Mouse (Mus musculus) ES-Bruce4 (cell line): ENCODE data around the gene Slc27a2. TPM values are rescaled to one million over a fixed set of nuclear protein-coding genes. Genes with fewer than 3 reads are reported as not detected.
A peak's percentile ranks its signal among the peaks of the same experiment; 100 is the strongest.

Experiments used
- H3K27ac ChIP-seq: 2 replicates; pipeline ENCODE4 v1.5.1; 2012; ENCODE audit warnings: low read length, inconsistent platforms; ENCODE audit not compliant: insufficient read depth
- H3K27me3 ChIP-seq: 2 replicates; pipeline ENCODE4 v1.6.1; 2012; ENCODE audit warnings: mild to moderate bottlenecking, low read length, inconsistent platforms; ENCODE audit not compliant: control insufficient read depth, poor library complexity, insufficient read depth, severe bottlenecking
- H3K36me3 ChIP-seq: 2 replicates; pipeline ENCODE4 v1.6.1; 2012; ENCODE audit warnings: inconsistent platforms, mild to moderate bottlenecking, low read length, moderate library complexity; ENCODE audit not compliant: control insufficient read depth, poor library complexity, insufficient read depth, severe bottlenecking
- H3K4me1 ChIP-seq: one replicate; pipeline ENCODE4 v1.8.1; 2011; ENCODE audit warnings: low read length; ENCODE audit not compliant: control insufficient read depth, insufficient read depth
- H3K4me3 ChIP-seq: 2 replicates; pipeline ENCODE4 v1.5.1; 2011; ENCODE audit warnings: low read depth, mild to moderate bottlenecking, low read length
- H3K9ac ChIP-seq: 2 replicates; pipeline ENCODE4 v1.6.1; 2012; ENCODE audit warnings: low read depth, mild to moderate bottlenecking, inconsistent platforms; ENCODE audit not compliant: poor library complexity, severe bottlenecking
- H3K9me3 ChIP-seq: replicated peaks from 2 replicates; pipeline ENCODE4 v1.6.1; 2012; ENCODE audit warnings: mild to moderate bottlenecking, low read length, inconsistent platforms; ENCODE audit not compliant: control insufficient read depth, poor library complexity, insufficient read depth, severe bottlenecking
- CTCF ChIP-seq: IDR thresholded peaks from one replicate; pipeline ENCODE4 v1.8.1; 2011; ENCODE audit warnings: low read depth, low read length
- EP300 ChIP-seq: IDR thresholded peaks from 2 replicates; pipeline ENCODE4 v1.6.1; 2011; ENCODE audit warnings: low read depth, low read length; ENCODE audit not compliant: insufficient read depth
- POLR2A ChIP-seq: IDR thresholded peaks from one replicate; pipeline ENCODE4 v1.8.1; 2011; ENCODE audit warnings: low read length; ENCODE audit not compliant: insufficient read depth
- polyA plus RNA-seq: library from polyadenylated mRNA; stranded (reverse); fragments of >200 nt; gene quantifications from 2 replicates; pipeline ENCODE4 v1.2.4, GENCODE M21; 2011; ENCODE audit warnings: low read depth; ENCODE audit not compliant: missing spikeins, insufficient read depth, insufficient read length

Slc27a2 gene
- polyA plus RNA-seq, 1 experiment = 9.7 TPM

- H3K27ac ChIP-seq = no peak overlapping the region
- no peaks in the 10 kb centered on the region for H3K27me3 ChIP-seq
- H3K9me3 ChIP-seq = no peaks in the 10 kb centered on the region
- no peak for TF ChIP-seq CTCF
- TF ChIP-seq POLR2A = no peak
- TF ChIP-seq EP300 = no peak
- H3K4me1 ChIP-seq = peaks cover 2% of the 10 kb centered on the region
- no peaks in the 10 kb centered on the region for H3K36me3 ChIP-seq
- no peak overlapping the region for H3K4me3 ChIP-seq
- H3K9ac ChIP-seq = no peak overlapping the region
Measured at GRCm38 (mm10) chr2:126615355-126615754, 63.1 kb downstream of the Slc27a2 start.

DNA sequence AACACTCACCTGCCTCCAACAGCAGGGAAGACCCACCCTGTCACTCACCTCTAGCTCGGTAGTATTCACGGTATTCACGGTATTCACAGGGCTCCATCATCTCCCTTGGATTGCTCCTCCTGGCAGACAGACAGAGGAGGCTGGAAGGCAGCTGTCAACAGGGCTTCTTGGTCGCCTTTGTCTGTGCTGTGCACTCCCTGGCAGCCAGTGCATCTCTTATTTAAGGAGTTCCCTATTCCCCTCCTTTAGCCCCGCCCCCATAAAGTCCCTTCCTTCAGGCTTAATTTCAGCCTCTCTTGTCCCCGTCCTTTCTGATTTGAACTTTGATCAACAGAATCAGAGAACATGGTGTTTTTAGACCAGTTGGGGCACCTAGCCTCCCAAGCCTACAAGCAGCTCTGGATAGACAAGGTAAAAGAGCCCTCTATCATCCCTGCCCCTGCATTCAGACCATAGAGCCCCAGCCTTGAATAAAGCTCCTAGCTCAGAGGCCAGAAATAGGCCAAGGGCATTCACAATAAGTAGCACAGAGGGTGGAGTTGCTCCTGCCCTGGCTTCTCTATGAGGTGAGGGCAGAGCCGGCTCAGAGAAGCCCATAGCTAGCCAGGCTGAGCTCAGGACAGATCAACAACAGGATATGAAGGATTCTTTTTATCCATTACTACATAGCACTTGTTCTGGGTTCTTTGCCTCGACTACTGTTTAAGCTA is 66.4 kb downstream of the Slc27a2 start:
- TF ChIP-seq POLR2A (no peak), CTCF (no peak), EP300 (no peak)
- H3K27ac ChIP-seq = no peak overlapping the region

DNA sequence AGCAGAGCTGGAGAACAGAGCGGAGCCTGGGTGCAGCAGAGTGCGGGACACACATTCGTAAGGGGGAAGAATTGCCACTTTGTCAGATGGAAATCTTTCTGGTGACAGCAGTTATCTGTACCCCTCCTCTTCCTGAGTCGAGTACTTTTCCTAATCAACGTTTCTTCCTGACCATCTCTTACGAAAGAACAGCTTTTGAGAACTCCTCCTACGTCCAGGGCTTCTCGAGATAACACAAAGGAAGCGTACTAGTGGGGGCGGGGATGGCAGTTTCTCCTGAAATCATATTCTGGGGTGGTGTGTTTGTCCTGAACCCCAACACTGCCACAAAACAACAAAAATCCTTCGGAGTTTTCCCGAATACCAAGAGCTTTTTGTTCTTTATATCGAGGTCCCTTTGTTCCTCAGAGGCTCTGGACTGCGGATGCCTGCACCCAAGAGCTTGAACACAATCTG is 67.1 kb downstream of the Slc27a2 start, which contains the start of gene Hdc:
Gene Hdc, minus strand, starts transcription at position 51 of the 456 bp plus-strand sequence.
- Histone ChIP-seq H3K4me1 (peaks cover 2% of the 10 kb centered on the region), H3K36me3 (no peaks in the 10 kb centered on the region), H3K27me3 (no peaks in the 10 kb centered on the region), H3K27ac (no peak within 1 kb of the TSS), H3K9me3 (no peaks in the 10 kb centered on the region), H3K4me3 (no peak within 1 kb of the TSS), H3K9ac (peak within 1 kb of the TSS; percentile 30; the same call in 1 of the 2 replicates)
- TF ChIP-seq CTCF = no peak
- no peak for TF ChIP-seq POLR2A
- no peak for TF ChIP-seq EP300

More for the DNA sequence above, 66.4 kb downstream of the Slc27a2 start:
- no peaks in the 10 kb centered on the region for H3K9me3 ChIP-seq
- no peak overlapping the region for H3K9ac ChIP-seq
- peaks cover 2% of the 10 kb centered on the region for H3K4me1 ChIP-seq
- H3K4me3 ChIP-seq = no peak overlapping the region
- no peaks in the 10 kb centered on the region for H3K27me3 ChIP-seq
- H3K36me3 ChIP-seq = no peaks in the 10 kb centered on the region

DNA sequence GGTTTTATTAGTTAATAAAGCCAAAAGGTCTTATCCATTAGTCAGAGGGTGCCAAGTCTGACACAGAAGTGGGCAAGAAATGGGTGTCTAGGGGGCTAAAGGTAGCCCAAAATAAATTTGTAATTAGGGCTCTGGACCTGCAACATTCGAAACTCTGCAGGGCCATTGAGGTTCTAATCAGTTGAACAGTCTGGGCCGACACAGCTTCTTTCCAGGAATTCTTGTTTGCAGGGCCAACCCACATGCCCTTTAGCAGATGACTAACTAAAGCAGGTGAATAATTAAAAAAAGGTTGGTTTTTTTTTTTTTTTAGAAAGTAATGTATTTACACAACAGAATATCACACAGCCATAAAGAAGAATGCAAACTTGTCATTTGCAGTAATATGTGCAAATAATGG is 70.2 kb downstream of the Slc27a2 start:
- Histone ChIP-seq H3K4me3 (no peak overlapping the region), H3K4me1 (peaks cover 2% of the 10 kb centered on the region), H3K27ac (no peak overlapping the region), H3K36me3 (no peaks in the 10 kb centered on the region), H3K9ac (no peak overlapping the region), H3K9me3 (no peaks in the 10 kb centered on the region), H3K27me3 (no peaks in the 10 kb centered on the region)
- TF ChIP-seq EP300 = no peak
- no peak for TF ChIP-seq CTCF
- TF ChIP-seq POLR2A = no peak

DNA sequence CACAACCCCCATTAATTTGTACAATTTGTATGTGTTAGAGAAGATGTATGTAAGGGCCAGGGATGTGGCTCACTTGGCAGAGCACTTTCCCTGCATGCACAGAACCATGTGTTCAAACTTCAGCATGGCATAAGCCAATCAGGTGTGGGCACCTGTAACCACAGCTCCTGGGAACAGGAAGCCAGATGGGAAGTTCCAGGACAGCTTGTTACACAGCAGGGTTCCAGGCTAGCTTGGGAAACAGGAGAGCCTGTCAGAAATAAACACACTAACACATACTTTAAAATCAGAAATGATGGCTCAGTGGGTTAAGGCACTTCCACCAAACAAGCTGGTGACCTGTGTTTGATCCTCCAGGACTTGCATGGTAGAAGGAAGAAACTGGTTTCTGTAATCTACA is 70.9 kb downstream of the Slc27a2 start:
- no peaks in the 10 kb centered on the region for H3K36me3 ChIP-seq
- peaks cover 2% of the 10 kb centered on the region for H3K4me1 ChIP-seq
- no peak overlapping the region for H3K4me3 ChIP-seq
- no peak for TF ChIP-seq POLR2A
- no peak for TF ChIP-seq EP300
- no peak for TF ChIP-seq CTCF
- H3K9ac ChIP-seq = no peak overlapping the region
- H3K27ac ChIP-seq = no peak overlapping the region
- H3K27me3 ChIP-seq = no peaks in the 10 kb centered on the region
- no peaks in the 10 kb centered on the region for H3K9me3 ChIP-seq

DNA sequence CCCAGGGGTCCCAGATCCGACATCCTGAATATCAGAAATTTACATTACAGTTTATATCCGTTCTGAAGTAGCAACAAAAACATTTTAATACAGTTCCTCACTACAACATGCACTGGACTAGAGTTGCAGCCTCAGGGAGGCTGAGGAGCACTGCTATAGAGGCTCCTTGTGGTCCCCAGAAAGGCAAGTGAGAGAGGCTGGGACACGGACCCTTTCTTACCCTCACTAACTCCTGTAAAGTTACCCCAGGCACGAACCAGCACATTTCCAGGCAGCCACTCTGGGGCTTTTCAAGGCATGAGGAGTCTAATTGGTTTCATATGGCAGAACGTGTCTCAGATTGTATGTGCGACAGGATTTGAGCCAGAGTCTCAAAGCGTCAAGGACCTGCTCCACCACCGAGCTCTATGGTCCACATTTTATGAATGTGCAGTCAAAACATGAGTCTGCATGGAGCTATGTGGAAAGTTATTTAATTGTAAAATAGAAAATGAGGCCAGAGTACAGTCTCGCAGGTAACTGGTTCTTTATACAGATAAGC is 76.3 kb downstream of the Slc27a2 start:
- Histone ChIP-seq H3K4me3 (no peak overlapping the region), H3K27me3 (no peaks in the 10 kb centered on the region), H3K36me3 (peaks cover 8% of the 10 kb centered on the region; the same call in 1 of the 2 replicates), H3K4me1 (no peaks in the 10 kb centered on the region), H3K9me3 (no peaks in the 10 kb centered on the region; the same call in 1 of the 2 replicates), H3K9ac (no peak overlapping the region), H3K27ac (no peak overlapping the region)
- TF ChIP-seq EP300 (no peak), CTCF (no peak), POLR2A (no peak)
